Mouse (Mus musculus) G1E-ER4 (cell line): ENCODE data around the gene Rassf2. TPM values are rescaled to one million over a fixed set of nuclear protein-coding genes. Genes with fewer than 3 reads are reported as not detected.

Experiments used
- GATA1 ChIP-seq: IDR thresholded peaks from one replicate; pipeline ENCODE4 v1.8.0; 2012; ENCODE audit warnings: low read length, inconsistent platforms
- polyA plus RNA-seq: library from polyadenylated mRNA; stranded (reverse); fragments of >175 nt; gene quantifications from 2 replicates; pipeline ENCODE4 v1.2.3, GENCODE M21; 2012

The Rassf2 gene
- polyA plus RNA-seq, 1 experiment: not detected

DNA sequence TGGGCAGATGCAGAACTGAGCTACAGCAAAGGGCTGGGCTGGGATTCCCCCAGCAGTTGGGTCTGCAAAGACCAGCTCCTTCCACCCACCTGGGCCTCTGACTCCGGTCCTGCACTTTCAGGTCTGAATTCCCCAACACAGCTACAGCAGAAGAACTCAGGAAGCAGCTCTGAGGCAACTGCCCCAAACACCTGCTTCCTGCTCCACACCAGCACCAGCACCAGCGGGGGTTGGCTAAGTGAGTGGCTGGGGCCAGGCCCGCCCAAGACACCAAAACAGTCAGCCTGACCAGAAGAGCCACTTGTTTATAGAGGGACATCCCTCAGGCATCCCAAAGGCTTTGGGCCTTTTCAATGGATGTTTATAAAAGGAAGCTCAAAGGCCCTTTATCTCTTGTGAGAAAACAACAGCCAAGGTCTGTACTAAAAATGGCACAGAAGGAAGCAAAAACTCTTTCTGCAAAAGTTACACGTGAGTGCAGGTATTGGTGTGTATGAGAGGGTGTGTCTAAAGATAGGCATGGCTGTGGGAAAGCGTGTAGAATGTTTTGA is 9.0 kb downstream of the Rassf2 start:
- no peak for TF ChIP-seq GATA1

DNA sequence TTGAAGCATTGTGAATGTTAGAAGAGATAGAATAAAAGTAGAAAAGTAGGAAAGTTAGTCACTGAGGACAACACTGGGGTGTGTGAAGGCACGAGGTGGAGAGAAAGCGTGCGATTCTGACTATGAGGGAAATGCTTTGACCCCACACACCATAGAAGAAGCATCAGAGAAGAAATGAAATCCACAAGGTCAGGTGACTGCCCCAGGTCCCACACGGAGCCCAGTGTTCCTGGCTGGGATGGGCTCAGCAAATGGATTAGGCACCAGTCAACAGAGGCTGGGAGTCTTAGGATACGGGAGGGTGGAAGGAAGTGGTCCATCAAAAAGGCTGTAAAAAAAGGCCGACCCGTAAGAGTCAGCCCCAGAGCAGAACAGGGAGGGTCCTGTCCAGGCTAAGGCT is 9.6 kb downstream of the Rassf2 start:
- no peak for TF ChIP-seq GATA1

DNA sequence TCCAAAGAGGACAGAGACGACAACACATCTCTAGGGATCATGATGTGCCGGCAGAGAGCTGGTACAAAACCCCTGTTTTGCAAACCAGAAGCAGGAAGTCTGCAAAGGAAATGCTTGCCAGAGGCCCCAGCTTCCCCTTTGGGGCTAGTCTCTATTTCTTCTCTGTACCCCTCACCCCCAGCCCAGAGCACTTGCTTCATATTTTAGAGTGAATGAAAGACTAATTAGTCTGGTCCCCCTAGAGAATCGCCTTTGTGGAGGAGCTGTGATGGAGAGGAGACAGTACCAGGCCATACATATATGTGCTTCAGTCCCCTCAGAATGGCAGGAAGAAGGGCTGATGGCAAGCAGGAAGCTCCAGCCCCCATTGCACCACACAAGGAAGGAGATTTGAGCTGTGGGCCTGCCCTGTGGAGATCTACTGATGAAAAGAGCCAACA is 10.7 kb downstream of the Rassf2 start:
- TF ChIP-seq GATA1: no peak

DNA sequence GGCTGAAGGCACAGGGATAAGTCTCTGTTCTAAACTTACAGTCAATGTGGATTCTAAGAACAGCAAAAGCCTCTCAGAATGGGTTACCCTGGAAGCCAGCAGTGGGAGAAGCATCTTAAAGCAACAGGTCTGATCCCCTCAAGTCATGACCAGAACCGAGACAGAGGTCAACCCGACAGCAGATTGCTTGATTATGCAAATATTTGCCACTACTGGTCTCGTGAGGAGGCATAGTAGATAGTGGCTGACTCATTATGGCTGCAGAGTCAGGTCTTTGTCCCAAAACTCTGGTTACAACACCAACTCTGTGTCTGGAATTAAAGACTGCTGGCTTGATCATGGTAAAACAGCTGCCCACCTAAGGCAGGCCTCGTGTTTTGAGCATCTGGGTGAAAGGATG is 11.9 kb downstream of the Rassf2 start:
- no peak for TF ChIP-seq GATA1

DNA sequence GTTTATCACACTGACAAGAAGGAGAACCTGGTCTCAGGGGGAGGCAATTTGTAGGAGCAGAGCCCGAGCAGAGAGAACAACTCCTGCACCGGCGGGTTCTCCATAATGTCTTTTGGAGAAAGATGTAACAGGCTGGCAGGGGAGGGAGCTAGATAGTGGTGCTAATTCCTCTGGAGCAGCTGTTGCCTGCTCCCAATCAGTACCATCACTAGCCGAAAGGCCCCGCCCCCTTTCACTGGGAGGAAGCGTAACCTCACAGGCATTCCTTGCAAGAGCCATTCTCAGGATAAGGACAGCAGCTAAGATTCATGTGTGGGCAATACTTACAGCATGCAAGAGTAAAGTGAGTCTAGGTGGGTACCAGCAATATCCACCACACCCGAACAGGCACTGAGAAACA is 12.4 kb downstream of the Rassf2 start:
- TF ChIP-seq GATA1: no peak

DNA sequence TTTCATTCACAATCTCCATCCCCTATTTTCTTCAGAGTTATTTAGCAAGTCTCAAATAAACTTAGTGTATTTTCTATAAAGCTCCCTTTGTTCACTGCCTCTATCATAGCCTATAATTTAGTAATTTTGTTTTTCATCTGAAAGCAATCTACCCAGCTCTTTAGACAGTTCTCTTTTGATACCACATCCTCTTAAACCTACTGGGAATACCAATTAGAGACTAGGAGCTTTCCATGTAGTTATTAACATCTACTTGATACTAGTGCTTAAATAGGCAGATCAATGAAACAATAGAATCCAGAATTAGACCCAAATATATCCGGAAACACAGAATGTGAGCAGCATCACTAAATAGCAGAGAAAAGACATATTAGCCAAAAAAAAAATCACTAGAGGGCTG is 14.0 kb downstream of the Rassf2 start:
- TF ChIP-seq GATA1: no peak

DNA sequence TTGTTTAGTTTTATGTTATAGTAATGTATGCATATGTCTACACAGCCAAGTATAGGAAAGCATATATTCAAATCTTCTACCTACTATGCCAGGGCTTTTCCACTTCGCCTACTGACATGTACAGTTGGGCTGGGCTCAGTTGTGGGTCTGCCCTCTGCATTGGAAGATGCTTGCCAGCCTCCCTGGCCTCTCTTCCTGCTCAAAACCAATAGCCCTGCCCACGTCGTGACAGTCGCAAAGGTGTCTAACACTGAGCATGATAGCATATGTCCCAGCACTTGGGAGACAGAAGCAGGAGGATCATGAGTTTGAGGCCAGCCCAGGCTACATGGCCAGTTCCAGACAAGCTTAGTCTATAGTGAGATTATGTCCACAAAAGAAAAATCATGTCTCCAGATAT is 16.9 kb downstream of the Rassf2 start:
- TF ChIP-seq GATA1: no peak

DNA sequence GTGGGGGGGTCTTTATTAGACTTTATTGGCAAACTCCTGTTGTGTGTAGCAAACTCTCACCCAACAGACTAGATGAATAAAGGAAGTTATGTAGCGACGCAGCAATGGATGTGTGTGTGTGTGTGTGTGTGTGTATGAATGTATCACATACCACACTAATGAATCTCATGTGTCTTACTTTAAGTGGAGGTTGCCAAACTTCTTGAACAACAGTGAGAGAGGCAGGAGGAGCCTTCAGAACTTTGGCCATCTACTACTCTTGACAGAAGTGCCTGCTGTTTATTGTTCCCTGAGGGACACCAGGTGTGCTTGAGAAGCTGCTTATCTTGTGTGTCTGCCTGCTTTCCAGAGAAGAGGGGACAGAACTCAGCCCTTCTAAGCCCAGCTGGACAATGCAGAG is 19.3 kb downstream of the Rassf2 start:
- TF ChIP-seq GATA1: no peak

DNA sequence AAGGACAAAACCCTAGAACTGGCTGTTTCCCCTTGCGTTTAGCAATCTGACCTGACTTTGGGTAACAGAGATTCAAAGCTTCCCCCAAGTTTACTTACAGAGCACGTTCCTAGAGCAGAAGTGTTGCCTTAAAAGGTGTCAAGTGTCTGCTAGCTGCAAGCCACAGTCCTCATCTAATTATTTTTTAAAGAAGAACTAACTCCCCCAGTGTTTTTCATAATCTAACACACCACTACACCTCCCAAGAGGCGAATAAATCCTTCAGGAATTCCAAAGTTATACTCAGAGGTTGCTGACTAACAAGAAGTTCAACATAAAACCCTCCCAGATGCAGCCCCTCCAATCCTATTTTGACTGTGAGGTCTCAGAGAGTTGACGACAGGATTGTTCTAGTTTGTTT is 21.9 kb downstream of the Rassf2 start:
- TF ChIP-seq GATA1: no peak

DNA sequence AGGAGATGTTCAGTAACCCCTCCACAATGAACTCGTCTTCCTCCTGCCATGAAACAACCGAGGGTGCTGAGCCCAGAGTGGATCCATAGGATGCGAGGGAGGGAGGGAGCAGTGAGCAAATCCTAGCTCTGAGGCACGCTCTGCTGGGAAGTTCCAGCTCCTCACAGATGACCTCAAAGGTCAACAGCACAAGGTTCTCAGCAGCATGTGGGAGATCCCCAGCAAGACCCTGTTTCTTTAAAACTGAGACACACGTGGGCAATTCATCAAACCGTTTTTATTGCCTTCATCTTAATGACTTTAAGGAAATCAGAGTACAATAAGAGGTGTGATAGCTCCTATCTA is 22.6 kb downstream of the Rassf2 start:
- TF ChIP-seq GATA1: no peak

DNA sequence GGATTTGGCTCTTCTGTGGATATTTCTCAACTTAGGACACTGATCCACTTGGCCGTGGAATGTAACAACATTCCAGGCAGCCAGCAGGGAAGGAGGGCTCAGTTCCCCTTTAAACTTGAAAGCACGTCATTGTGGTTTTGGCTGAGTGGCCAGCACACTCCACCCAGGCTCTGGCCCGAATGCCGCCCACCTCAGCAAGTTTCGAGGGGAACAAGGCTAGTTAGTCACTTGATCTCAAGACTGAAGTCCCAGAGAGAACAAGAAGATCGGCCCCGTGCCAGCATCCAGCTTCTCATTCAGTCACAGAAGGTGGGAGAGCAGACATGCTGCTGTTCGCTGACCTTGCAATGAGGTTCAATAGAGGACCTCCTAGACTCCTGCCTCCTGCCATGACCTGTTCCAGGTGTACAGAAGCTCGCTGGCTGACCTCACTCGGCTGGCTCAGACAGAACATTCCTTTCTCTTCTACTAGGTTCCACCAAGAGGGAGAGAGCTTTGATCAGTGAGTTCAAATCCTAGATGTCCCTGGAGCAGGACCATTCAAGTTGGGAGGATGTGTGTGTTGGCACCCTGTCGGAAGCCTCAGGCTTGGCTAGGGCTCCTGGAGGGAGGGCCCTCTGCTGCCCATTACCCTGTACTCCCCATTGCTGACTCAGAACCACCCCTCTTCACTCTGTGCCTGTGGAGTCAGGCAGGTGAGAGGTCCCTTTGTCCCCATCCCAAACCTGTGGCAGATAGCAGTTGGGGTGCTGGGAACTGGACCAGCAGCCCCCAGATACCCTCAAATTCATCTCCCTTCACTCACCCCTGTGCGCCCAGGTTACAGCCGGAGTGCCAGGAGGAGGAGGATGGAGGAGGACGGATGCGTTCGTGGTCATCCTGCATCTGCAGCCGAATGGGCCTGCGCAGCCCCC is 23.2 kb downstream of the Rassf2 start:
- TF ChIP-seq GATA1: no peak

DNA sequence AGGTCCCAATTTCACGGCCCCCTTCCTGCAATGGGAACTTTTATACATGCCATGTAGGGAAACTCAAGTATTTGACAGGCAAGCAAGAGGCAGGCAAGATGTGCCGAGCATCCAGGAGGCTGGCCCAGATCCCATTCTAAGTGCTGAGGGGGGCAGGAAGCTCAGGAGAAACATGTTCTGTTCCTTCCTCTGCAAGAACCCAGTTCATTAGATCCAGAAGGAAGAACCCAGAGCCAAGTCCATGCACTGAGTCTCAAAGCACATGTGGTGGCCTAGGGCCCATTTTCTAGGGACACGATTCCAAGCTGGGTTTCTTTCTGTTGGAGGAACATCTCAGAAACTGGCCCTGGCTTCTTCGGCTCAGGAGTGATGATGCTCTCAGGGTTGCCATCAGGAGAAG is 24.6 kb downstream of the Rassf2 start:
- no peak for TF ChIP-seq GATA1

DNA sequence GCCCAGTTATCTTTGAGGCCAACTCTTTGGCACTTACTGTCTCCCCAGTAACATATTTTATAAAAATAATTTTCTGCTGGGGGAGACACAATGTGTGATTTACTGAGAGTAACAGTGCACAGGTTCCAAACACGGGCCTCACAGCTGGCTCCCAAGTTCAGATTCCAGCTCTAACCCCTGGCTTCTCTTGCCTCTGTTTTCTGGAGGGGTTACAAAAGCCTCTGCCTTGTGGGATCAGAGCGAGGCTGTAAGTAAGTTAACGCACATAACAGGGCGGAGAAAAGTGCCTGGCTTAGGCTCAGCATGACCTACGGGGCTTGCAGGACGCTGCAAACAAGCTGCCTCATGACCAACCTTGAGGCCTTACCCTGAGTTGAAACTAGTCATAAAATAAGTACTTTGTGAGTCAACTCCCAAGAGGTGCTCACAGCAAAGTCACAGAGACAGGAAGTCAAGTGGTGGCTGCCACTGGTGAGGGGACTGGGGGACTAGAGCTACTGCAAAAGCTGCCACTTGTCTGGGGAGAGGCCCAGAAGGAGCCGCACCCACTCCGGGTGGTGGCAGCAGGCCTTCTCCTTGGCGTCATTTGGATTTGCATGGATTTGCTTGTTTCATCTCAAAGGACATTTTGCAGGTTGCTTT is 25.4 kb downstream of the Rassf2 start:
- no peak for TF ChIP-seq GATA1

DNA sequence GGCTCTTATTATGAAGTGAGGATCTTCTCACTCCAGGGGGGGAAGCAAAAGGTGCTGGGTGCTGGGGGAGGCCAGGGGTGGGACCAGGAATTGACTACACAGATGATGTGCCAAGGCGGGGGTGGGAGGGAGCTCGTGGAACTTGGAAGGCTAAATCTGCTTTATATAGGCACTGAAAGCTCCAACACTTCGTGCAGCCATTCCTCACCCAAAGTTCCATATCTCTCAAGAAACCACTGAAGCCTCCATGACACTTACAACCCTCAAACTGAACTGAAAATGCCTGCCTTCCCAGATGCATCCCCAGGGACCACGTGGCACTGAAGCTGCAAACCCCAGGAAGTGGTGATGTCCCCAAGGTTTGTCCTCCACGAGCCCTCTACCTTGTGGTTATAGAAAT is 26.1 kb downstream of the Rassf2 start:
- TF ChIP-seq GATA1: no peak

DNA sequence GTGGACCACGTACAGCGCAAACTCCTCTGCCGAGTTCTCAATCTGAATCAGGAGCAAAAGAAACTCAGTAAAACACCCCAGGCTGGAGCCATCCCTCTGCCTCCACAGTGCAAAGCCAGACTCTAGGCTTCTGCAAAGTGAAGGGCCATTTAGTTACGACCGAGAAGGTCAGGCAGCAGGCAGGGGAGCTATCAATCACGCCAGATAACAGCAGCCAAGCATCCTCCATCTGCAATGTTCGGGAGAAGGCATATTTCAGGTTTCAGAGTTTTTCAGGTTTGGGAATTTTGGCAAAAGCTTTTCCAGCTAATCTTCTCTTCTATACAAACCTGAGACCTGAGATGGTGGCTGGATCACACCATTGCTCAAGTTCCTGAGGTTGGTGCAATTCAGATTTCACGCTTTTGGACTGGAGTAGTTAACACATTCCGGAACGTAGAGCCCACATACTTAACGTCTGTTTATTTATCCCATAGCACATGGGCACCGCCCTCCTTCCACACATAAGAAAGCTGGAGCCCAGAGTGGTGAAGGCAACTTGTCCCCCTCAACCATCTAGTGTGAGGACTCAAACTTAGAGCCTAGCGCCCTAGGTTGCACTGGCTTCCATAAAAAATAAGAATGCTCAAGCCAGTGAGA is 28.2 kb downstream of the Rassf2 start:
- no peak for TF ChIP-seq GATA1

DNA sequence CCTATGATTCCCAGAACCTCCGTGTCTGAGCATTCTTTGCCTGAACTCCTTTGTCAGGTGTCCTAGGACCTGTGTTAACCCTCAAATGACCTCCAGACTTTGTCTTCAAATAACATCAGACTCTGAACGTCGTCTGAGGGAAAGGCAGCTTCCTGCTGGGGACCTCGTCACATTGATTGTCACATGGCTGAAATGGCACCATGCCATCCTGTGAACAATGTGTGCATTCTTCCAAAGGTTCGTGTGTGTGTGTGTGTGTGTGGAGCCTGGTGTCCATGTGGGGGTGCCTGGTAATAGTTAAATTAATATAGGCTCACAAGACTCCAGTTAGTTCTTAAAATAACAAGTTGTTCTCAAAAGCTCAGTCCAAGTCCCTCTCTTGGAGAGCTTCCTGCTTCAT is 32.7 kb downstream of the Rassf2 start:
- TF ChIP-seq GATA1: no peak
